Mouse (Mus musculus): ENCODE data around the gene Mroh3. TPM values are rescaled to one million over a fixed set of nuclear protein-coding genes. Genes with fewer than 3 reads are reported as not detected.

Gene Mroh3
- polyA plus RNA-seq, 1 experiment from 2014 or later, result not detected

- peaks cover 22% of the 10 kb centered on the region for H3K4me1 ChIP-seq (replicated peaks)
- peak overlapping the region; percentile 41 for H3K4me2 ChIP-seq
- peak; percentile 64 for ATAC-seq (ENCODE audit: insufficient read depth)
- no peak overlapping the region for H3K9ac ChIP-seq
- H3K27ac ChIP-seq (replicated peaks), result peak overlapping the region; percentile 30; the same call in 1 of the 2 replicates
- H3K9me3 ChIP-seq (replicated peaks), result no peaks in the 10 kb centered on the region
- H3K4me3 ChIP-seq (replicated peaks), result no peak overlapping the region
- peaks cover 47% of the 10 kb centered on the region for H3K27me3 ChIP-seq
- H3K36me3 ChIP-seq (replicated peaks), result no peaks in the 10 kb centered on the region
- 15% methylated on average over 13 of the region's 13 CpGs for WGBS (ENCODE audit: insufficient replicate concordance)
Measured at GRCm38 (mm10) chr1:136228328-136229039, 15.9 kb upstream of the Mroh3 start.

DNA sequence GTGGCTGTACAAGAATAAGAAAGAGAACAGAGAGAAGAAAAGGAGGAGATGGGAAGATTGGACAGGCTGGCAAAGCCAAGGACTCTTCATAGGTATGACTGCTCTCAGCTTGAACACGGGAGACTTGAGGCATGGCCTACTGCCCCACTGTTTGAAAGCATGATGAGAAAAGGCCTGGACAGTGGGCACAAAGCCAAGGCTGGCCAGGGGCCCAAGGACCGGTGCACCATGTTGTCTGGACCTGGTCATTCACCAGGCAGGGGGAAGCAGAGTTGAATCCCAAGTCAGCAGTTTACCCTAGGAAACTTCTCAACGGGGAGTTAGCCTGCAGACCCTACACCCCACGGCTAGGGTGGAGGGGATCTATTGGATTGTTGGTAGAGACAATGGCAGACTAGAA, 15.2 kb upstream of the Mroh3 start:
- peaks cover 43% of the 10 kb centered on the region for H3K27me3 ChIP-seq
- 0 out of 2 replicates have a peak overlapping the region, but pooled peaks have one; percentile 30 for H3K27ac ChIP-seq (replicated peaks)
- H3K4me2 ChIP-seq, result no peak overlapping the region
- peaks cover 19% of the 10 kb centered on the region for H3K4me1 ChIP-seq (replicated peaks)
- H3K9me3 ChIP-seq (replicated peaks), result no peaks in the 10 kb centered on the region
- H3K4me3 ChIP-seq (replicated peaks), result no peak overlapping the region
- no peak for ATAC-seq (ENCODE audit: insufficient read depth)
- no peaks in the 10 kb centered on the region for H3K36me3 ChIP-seq (replicated peaks)
- H3K9ac ChIP-seq, result no peak overlapping the region
- 47% methylated on average over 4 of the region's 4 CpGs for WGBS (ENCODE audit: insufficient replicate concordance)

- H3K4me1 ChIP-seq (replicated peaks), result peaks cover 19% of the 10 kb centered on the region
- H3K4me3 ChIP-seq (replicated peaks), result no peak overlapping the region
- no peak overlapping the region for H3K4me2 ChIP-seq
- no peaks in the 10 kb centered on the region for H3K36me3 ChIP-seq (replicated peaks)
- 70% methylated on average over 8 of the region's 8 CpGs for WGBS (ENCODE audit: insufficient replicate concordance)
- no peak overlapping the region for H3K27ac ChIP-seq (replicated peaks)
- H3K9me3 ChIP-seq (replicated peaks), result no peaks in the 10 kb centered on the region
- no peak overlapping the region for H3K9ac ChIP-seq
- ATAC-seq (ENCODE audit: insufficient read depth), result no peak
- peaks cover 34% of the 10 kb centered on the region for H3K27me3 ChIP-seq
Measured at GRCm38 (mm10) chr1:136226626-136227025, 14.0 kb upstream of the Mroh3 start.

DNA sequence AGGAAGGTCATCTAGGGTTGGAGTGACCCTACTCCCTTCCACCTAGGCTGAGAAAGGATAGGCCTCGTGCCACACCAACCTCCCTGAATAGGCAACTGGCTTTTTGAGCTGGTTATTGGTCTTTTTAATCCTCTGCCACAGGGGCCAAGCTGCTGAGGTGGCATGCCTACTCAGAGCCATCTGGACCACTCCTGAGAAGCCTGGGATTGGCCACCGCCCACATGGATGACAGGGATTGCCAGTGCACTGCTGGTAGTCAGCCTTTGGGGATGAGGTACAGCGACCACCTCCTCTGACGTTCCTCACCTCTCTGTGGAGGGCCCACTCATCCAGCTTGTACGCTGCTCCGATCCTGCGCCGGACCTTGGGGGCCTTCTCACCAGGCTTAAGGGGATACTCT, 13.2 kb upstream of the Mroh3 start:
- Histone ChIP-seq H3K4me3 (replicated peaks) (no peak overlapping the region), H3K27me3 (peaks cover 32% of the 10 kb centered on the region), H3K9me3 (replicated peaks) (no peaks in the 10 kb centered on the region), H3K4me2 (no peak overlapping the region), H3K27ac (replicated peaks) (no peak overlapping the region), H3K36me3 (replicated peaks) (no peaks in the 10 kb centered on the region), H3K9ac (no peak overlapping the region), H3K4me1 (replicated peaks) (peaks cover 19% of the 10 kb centered on the region)
- ATAC-seq (ENCODE audit: insufficient read depth), result no peak
- 79% methylated on average over 8 of the region's 8 CpGs for WGBS (ENCODE audit: insufficient replicate concordance)

DNA sequence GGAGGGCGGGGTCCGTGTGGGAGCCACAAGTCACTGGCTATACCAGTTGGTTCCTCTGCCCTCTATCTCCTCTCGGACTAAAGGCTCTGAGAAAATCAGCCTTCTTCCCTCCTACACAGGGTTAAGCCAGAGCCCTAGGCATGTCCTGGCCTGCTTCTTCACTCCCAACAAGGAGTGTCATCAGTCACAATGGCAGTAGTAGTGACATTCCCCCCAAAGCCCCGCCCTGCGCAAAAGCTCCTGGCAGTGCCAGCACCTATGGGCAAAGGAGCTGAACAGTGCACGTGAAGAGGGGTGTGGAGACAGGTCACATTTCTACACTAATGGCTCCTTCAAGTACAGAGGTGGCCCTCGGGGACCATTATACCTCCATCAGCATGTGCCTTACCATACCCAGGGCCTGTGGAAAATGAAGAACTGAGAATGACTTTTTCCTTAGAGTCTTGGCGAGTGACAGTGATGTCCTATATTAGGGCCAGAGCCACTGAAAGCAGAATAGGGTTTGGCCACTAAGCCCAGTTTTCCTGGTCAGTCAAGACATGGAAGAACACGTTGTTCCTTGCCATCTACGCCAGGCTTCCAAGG, 11.2 kb upstream of the Mroh3 start:
- H3K9ac ChIP-seq, result no peak overlapping the region
- H3K4me2 ChIP-seq, result no peak overlapping the region
- no peak for ATAC-seq (ENCODE audit: insufficient read depth)
- no peak overlapping the region for H3K4me3 ChIP-seq (replicated peaks)
- no peaks in the 10 kb centered on the region for H3K36me3 ChIP-seq (replicated peaks)
- no peaks in the 10 kb centered on the region for H3K9me3 ChIP-seq (replicated peaks)
- H3K27ac ChIP-seq (replicated peaks), result no peak overlapping the region
- 69% methylated on average over 10 of the region's 10 CpGs for WGBS (ENCODE audit: insufficient replicate concordance)
- H3K27me3 ChIP-seq, result peaks cover 28% of the 10 kb centered on the region; the same call in 1 of the 2 replicates
- peaks cover 13% of the 10 kb centered on the region for H3K4me1 ChIP-seq (replicated peaks)

GRCm38 (mm10) chr1:136222386-136222785, 9.8 kb upstream of the Mroh3 start:
- 66% methylated on average over 10 of the region's 10 CpGs for WGBS (ENCODE audit: insufficient replicate concordance)
- no peak overlapping the region for H3K27ac ChIP-seq (replicated peaks)
- no peak for ATAC-seq (ENCODE audit: insufficient read depth)

GRCm38 (mm10) chr1:136220037-136220871, 7.6 kb upstream of the Mroh3 start:
- H3K36me3 ChIP-seq (replicated peaks), result no peaks in the 10 kb centered on the region
- no peaks in the 10 kb centered on the region for H3K9me3 ChIP-seq (replicated peaks)
- H3K27me3 ChIP-seq, result peaks cover 24% of the 10 kb centered on the region; the same call in 1 of the 2 replicates
- ATAC-seq (ENCODE audit: insufficient read depth), result no peak
- WGBS (ENCODE audit: insufficient replicate concordance), result 60% methylated on average over 10 of the region's 10 CpGs
- no peak overlapping the region for H3K9ac ChIP-seq
- no peak overlapping the region for H3K27ac ChIP-seq (replicated peaks)
- H3K4me3 ChIP-seq (replicated peaks), result no peak overlapping the region
- no peak overlapping the region for H3K4me2 ChIP-seq
- H3K4me1 ChIP-seq (replicated peaks), result no peaks in the 10 kb centered on the region

More at GRCm38 (mm10) chr1:136222386-136222785, 9.8 kb upstream of the Mroh3 start:
- H3K36me3 ChIP-seq (replicated peaks), result no peaks in the 10 kb centered on the region
- H3K4me2 ChIP-seq, result no peak overlapping the region
- peaks cover 28% of the 10 kb centered on the region; the same call in 1 of the 2 replicates for H3K27me3 ChIP-seq
- no peaks in the 10 kb centered on the region for H3K9me3 ChIP-seq (replicated peaks)
- no peak overlapping the region for H3K9ac ChIP-seq
- H3K4me3 ChIP-seq (replicated peaks), result no peak overlapping the region
- peaks cover 2% of the 10 kb centered on the region; the same call in 1 of the 2 replicates for H3K4me1 ChIP-seq (replicated peaks)

DNA sequence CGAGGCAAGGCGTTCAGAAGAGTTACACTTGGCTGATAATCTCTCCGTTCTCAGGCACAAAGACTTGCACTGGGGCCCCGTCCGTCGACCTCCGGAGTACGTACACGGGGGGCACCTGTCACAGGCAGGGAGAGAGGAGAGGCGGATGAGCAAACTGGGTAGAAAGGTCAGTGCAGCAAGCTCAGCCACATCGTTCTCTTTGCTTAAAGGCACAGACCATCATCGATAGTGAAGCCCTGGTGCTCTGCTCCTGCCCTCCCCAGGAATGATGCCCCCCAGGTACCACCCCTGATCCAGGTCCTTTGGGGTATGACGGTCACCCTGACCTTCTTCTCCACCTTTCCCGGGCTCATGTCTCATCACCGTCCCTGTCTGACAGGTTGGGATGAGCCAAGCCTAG, 1.7 kb upstream of the Mroh3 start:
- no peaks in the 10 kb centered on the region for H3K4me1 ChIP-seq (replicated peaks)
- H3K27me3 ChIP-seq, result 0 out of 2 replicates have a peak, but pooled peaks cover under 1% of the 10 kb centered on the region
- H3K9me3 ChIP-seq (replicated peaks), result no peaks in the 10 kb centered on the region
- no peak overlapping the region for H3K9ac ChIP-seq
- WGBS (ENCODE audit: insufficient replicate concordance), result 67% methylated on average over 15 of the region's 15 CpGs
- H3K27ac ChIP-seq (replicated peaks), result no peak overlapping the region
- no peak overlapping the region for H3K4me3 ChIP-seq (replicated peaks)
- H3K36me3 ChIP-seq (replicated peaks), result no peaks in the 10 kb centered on the region
- H3K4me2 ChIP-seq, result no peak overlapping the region
- ATAC-seq (ENCODE audit: insufficient read depth), result no peak

GRCm38 (mm10) chr1:136190033-136190432, 22.6 kb downstream of the Mroh3 start:
- Histone ChIP-seq H3K9ac (no peak overlapping the region), H3K27me3 (no peaks in the 10 kb centered on the region), H3K4me3 (replicated peaks) (no peak overlapping the region), H3K4me1 (replicated peaks) (peaks cover 8% of the 10 kb centered on the region; the same call in 1 of the 2 replicates), H3K4me2 (no peak overlapping the region), H3K36me3 (replicated peaks) (no peaks in the 10 kb centered on the region), H3K9me3 (replicated peaks) (no peaks in the 10 kb centered on the region), H3K27ac (replicated peaks) (no peak overlapping the region)
- ATAC-seq (ENCODE audit: insufficient read depth), result no peak
- 75% methylated on average over 5 of the region's 5 CpGs for WGBS (ENCODE audit: insufficient replicate concordance)

GRCm38 (mm10) chr1:136179511-136180001, 33.1 kb downstream of the Mroh3 start:
- Histone ChIP-seq H3K4me1 (replicated peaks) (peaks cover 78% of the 10 kb centered on the region), H3K9ac (no peak overlapping the region), H3K27me3 (no peaks in the 10 kb centered on the region), H3K36me3 (replicated peaks) (no peaks in the 10 kb centered on the region), H3K27ac (replicated peaks) (peak overlapping the region; percentile 76), H3K4me3 (replicated peaks) (no peak overlapping the region), H3K9me3 (replicated peaks) (no peaks in the 10 kb centered on the region), H3K4me2 (no peak overlapping the region)
- WGBS (ENCODE audit: insufficient replicate concordance), result 12% methylated on average over 2 of the region's 2 CpGs
- peak; percentile 83 for ATAC-seq (ENCODE audit: insufficient read depth)

DNA sequence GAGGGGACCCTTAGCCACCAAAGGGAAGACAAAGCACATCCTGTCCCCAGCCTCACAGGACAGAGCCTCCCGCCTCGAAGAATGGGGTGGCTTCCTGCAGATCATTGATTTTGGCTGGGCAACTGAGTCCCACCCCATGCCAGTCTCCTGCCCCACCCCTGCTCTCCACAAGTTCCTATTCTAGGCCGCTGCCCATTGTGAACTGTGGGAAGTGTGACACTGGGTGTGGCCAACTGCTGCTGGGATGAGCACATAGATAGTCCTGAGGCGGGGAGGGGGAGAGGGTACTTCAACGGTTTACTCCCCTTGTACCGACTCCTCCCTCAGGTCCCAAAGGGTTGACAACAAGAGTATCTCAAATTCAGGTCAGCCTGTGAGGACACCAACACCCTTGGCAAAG, 33.9 kb downstream of the Mroh3 start:
- no peak overlapping the region for H3K9ac ChIP-seq
- H3K4me2 ChIP-seq, result peak overlapping the region; percentile 23; the same call in 1 of the 2 replicates
- no peak overlapping the region for H3K4me3 ChIP-seq (replicated peaks)
- 14% methylated on average over 6 of the region's 6 CpGs for WGBS (ENCODE audit: insufficient replicate concordance)
- peaks cover 78% of the 10 kb centered on the region for H3K4me1 ChIP-seq (replicated peaks)
- H3K36me3 ChIP-seq (replicated peaks), result no peaks in the 10 kb centered on the region
- no peaks in the 10 kb centered on the region for H3K27me3 ChIP-seq
- no peaks in the 10 kb centered on the region for H3K9me3 ChIP-seq (replicated peaks)
- peak; percentile 59 for ATAC-seq (ENCODE audit: insufficient read depth)
- H3K27ac ChIP-seq (replicated peaks), result peak overlapping the region; percentile 76

Data from liver, embryonic 15.5 days (tissue).